Mouse (Mus musculus): Measurements from ENCODE around the gene Wdr38. TPM values are rescaled to one million over a fixed set of nuclear protein-coding genes. Genes with fewer than 3 reads are reported as not detected.

Gene Wdr38
- 0.57 and 0.59 TPM in 2 replicates for polyA plus RNA-seq (2012; rRNA removed)

- Histone ChIP-seq H3K27me3 (replicated peaks; ENCODE audit: control insufficient read depth, insufficient read depth, low read length) (no peaks in the 10 kb centered on the region), H3K36me3 (ENCODE audit: control insufficient read depth, insufficient read depth, low read length) (no peaks in the 10 kb centered on the region; the same call in 1 of the 2 replicates), H3K27ac (ENCODE audit: insufficient read depth, low read depth, low read length) (peak within 1 kb of the TSS; percentile 33; the same call in 1 of the 2 replicates), H3K4me1 (ENCODE audit: control insufficient read depth, insufficient read depth, low read length) (no peaks in the 10 kb centered on the region), H3K4me3 (ENCODE audit: insufficient read depth, low read depth, low read length) (peak within 1 kb of the TSS; percentile 55)
- TF ChIP-seq CTCF (conservative IDR thresholded peaks at IDR 0.05; ENCODE audit: insufficient read depth, insufficient read length, low read depth, low read length) (peak; percentile 95), POLR2A (IDR thresholded peaks at IDR 0.05; ENCODE audit: low read depth, low read length) (no peak)
- peak; percentile 92 for DNase-seq
- 13% methylated on average over 33 of the region's 33 CpGs for WGBS
Measured at GRCm38 (mm10) chr2:38997386-38998374, at the start of gene Wdr38. Gene Wdr38 (plus strand): TSS chr2:38997476.

GRCm38 (mm10) chr2:38947566-38947965 is 49.7 kb upstream of the Wdr38 start:
- 61% methylated on average over 7 of the region's 7 CpGs for WGBS
- Histone ChIP-seq H3K36me3 (ENCODE audit: control insufficient read depth, insufficient read depth, low read length) (no peaks in the 10 kb centered on the region), H3K27ac (ENCODE audit: insufficient read depth, low read depth, low read length) (peak overlapping the region; percentile 41; the same call in 1 of the 2 replicates), H3K4me3 (ENCODE audit: insufficient read depth, low read depth, low read length) (no peak overlapping the region), H3K27me3 (replicated peaks; ENCODE audit: control insufficient read depth, insufficient read depth, low read length) (no peaks in the 10 kb centered on the region), H3K4me1 (ENCODE audit: control insufficient read depth, insufficient read depth, low read length) (0 out of 2 replicates have a peak, but pooled peaks cover 2% of the 10 kb centered on the region)
- peak; percentile 54 for DNase-seq
- TF ChIP-seq CTCF (conservative IDR thresholded peaks at IDR 0.05; ENCODE audit: insufficient read depth, insufficient read length, low read depth, low read length) (no peak), POLR2A (IDR thresholded peaks at IDR 0.05; ENCODE audit: low read depth, low read length) (no peak)

GRCm38 (mm10) chr2:38950281-38950719 is 47.0 kb upstream of the Wdr38 start:
- Histone ChIP-seq H3K4me1 (ENCODE audit: control insufficient read depth, insufficient read depth, low read length) (0 out of 2 replicates have a peak, but pooled peaks cover 2% of the 10 kb centered on the region), H3K36me3 (ENCODE audit: control insufficient read depth, insufficient read depth, low read length) (no peaks in the 10 kb centered on the region), H3K4me3 (ENCODE audit: insufficient read depth, low read depth, low read length) (no peak overlapping the region), H3K27ac (ENCODE audit: insufficient read depth, low read depth, low read length) (no peak overlapping the region), H3K27me3 (replicated peaks; ENCODE audit: control insufficient read depth, insufficient read depth, low read length) (no peaks in the 10 kb centered on the region)
- DNase-seq = peak; percentile 87
- WGBS = 57% methylated on average over 7 of the region's 7 CpGs
- TF ChIP-seq POLR2A (IDR thresholded peaks at IDR 0.05; ENCODE audit: low read depth, low read length) = no peak
- TF ChIP-seq CTCF (conservative IDR thresholded peaks at IDR 0.05; ENCODE audit: insufficient read depth, insufficient read length, low read depth, low read length) = no peak

- DNase-seq = peak; percentile 35
- Histone ChIP-seq H3K36me3 (ENCODE audit: control insufficient read depth, insufficient read depth, low read length) (no peaks in the 10 kb centered on the region), H3K4me3 (ENCODE audit: insufficient read depth, low read depth, low read length) (no peak overlapping the region), H3K27me3 (replicated peaks; ENCODE audit: control insufficient read depth, insufficient read depth, low read length) (no peaks in the 10 kb centered on the region), H3K4me1 (ENCODE audit: control insufficient read depth, insufficient read depth, low read length) (0 out of 2 replicates have a peak, but pooled peaks cover 2% of the 10 kb centered on the region), H3K27ac (ENCODE audit: insufficient read depth, low read depth, low read length) (no peak overlapping the region)
- 65% methylated on average over 5 of the region's 5 CpGs for WGBS
- TF ChIP-seq CTCF (conservative IDR thresholded peaks at IDR 0.05; ENCODE audit: insufficient read depth, insufficient read length, low read depth, low read length) (no peak), POLR2A (IDR thresholded peaks at IDR 0.05; ENCODE audit: low read depth, low read length) (no peak)
Measured at GRCm38 (mm10) chr2:38953152-38953883, 44.0 kb upstream of the Wdr38 start.

GRCm38 (mm10) chr2:38956062-38956461 is 41.2 kb upstream of the Wdr38 start:
- DNase-seq = no peak
- no peak overlapping the region for H3K27ac ChIP-seq (ENCODE audit: insufficient read depth, low read depth, low read length)
- TF ChIP-seq CTCF (conservative IDR thresholded peaks at IDR 0.05; ENCODE audit: insufficient read depth, insufficient read length, low read depth, low read length) (no peak), POLR2A (IDR thresholded peaks at IDR 0.05; ENCODE audit: low read depth, low read length) (no peak)
- WGBS = 43% methylated on average over 2 of the region's 2 CpGs
- H3K4me3 ChIP-seq (ENCODE audit: insufficient read depth, low read depth, low read length) = no peak overlapping the region
- no peaks in the 10 kb centered on the region for H3K36me3 ChIP-seq (ENCODE audit: control insufficient read depth, insufficient read depth, low read length)
- no peaks in the 10 kb centered on the region for H3K4me1 ChIP-seq (ENCODE audit: control insufficient read depth, insufficient read depth, low read length)
- no peaks in the 10 kb centered on the region for H3K27me3 ChIP-seq (replicated peaks; ENCODE audit: control insufficient read depth, insufficient read depth, low read length)

- DNase-seq = no peak
- TF ChIP-seq CTCF (conservative IDR thresholded peaks at IDR 0.05; ENCODE audit: insufficient read depth, insufficient read length, low read depth, low read length) = no peak
- TF ChIP-seq POLR2A (IDR thresholded peaks at IDR 0.05; ENCODE audit: low read depth, low read length) = no peak
- Histone ChIP-seq H3K4me3 (ENCODE audit: insufficient read depth, low read depth, low read length) (no peak overlapping the region), H3K4me1 (ENCODE audit: control insufficient read depth, insufficient read depth, low read length) (no peaks in the 10 kb centered on the region), H3K27ac (ENCODE audit: insufficient read depth, low read depth, low read length) (no peak overlapping the region), H3K27me3 (replicated peaks; ENCODE audit: control insufficient read depth, insufficient read depth, low read length) (no peaks in the 10 kb centered on the region), H3K36me3 (ENCODE audit: control insufficient read depth, insufficient read depth, low read length) (no peaks in the 10 kb centered on the region)
- WGBS = 90% methylated on average over 5 of the region's 5 CpGs
Measured at GRCm38 (mm10) chr2:38957671-38958223, 39.5 kb upstream of the Wdr38 start.

Data from kidney, adult 2 months (tissue).